Mouse (Mus musculus) intestine, embryonic 15.5 days (tissue): ENCODE results near the gene Sftpa1. TPM values are rescaled to one million over a fixed set of nuclear protein-coding genes. Genes with fewer than 3 reads are reported as not detected.

ENCODE experiments used
- ATAC-seq: fragments of 200-750 bp; cut with Nextera tagmentation; 2 replicates; pipeline ENCODE4 v1.8.0; 2017; ENCODE audit warnings: moderate TSS enrichment, moderate library complexity
- H3K27ac ChIP-seq: fragments of 300-500 bp; sonication (generic); 2 replicates; pipeline ENCODE4 v1.5.1; 2015; ENCODE audit warnings: mild to moderate bottlenecking, inconsistent platforms
- H3K27me3 ChIP-seq: fragments of 300-500 bp; sonication (generic); replicated peaks from 2 replicates; pipeline ENCODE4 v1.6.1; 2015; ENCODE audit warnings: inconsistent platforms
- H3K36me3 ChIP-seq: fragments of 300-500 bp; sonication (generic); 2 replicates; pipeline ENCODE4 v1.6.1; 2015; ENCODE audit warnings: inconsistent platforms
- H3K4me1 ChIP-seq: fragments of 300-500 bp; sonication (generic); replicated peaks from 2 replicates; pipeline ENCODE4 v1.6.1; 2015; ENCODE audit warnings: inconsistent platforms
- H3K4me2 ChIP-seq: fragments of 300-500 bp; sonication (generic); replicated peaks from 2 replicates; pipeline ENCODE4 v1.6.1; 2015; ENCODE audit warnings: mild to moderate bottlenecking, inconsistent platforms
- H3K4me3 ChIP-seq: fragments of 300-500 bp; sonication (generic); replicated peaks from 2 replicates; pipeline ENCODE4 v1.5.1; 2015; ENCODE audit warnings: inconsistent platforms
- H3K9ac ChIP-seq: fragments of 300-500 bp; sonication (generic); 2 replicates; pipeline ENCODE4 v1.6.1; 2015; ENCODE audit warnings: inconsistent platforms
- H3K9me3 ChIP-seq: fragments of 300-500 bp; sonication (generic); 2 replicates; pipeline ENCODE4 v1.6.1; 2016; ENCODE audit warnings: inconsistent platforms
- WGBS: fragments of 180-500 bp; shearing (Covaris S2); methylation state at CpG from one replicate; pipeline ENCODE4 v1.1.7; 2015; 5-methylcytosine and 5-hydroxymethylcytosine counted together
- polyA plus RNA-seq: library from polyadenylated mRNA; unstranded; fragments of >200 nt; fragmentation: Nextera tagmentation; extraction: Ambion mirVana; gene quantifications from 2 replicates; pipeline ENCODE4 v1.2.1, GENCODE M21; 2015

Sftpa1 gene
- polyA plus RNA-seq = 0.06 TPM in 1 of 2 replicates, not detected in the other

GRCm38 (mm10) chr14:41131540-41131939, at the start of gene Sftpa1:
Gene Sftpa1, plus strand, starts transcription at chr14:41131782.
- ATAC-seq = no peak
- H3K27ac ChIP-seq = no peak within 1 kb of the TSS

GRCm38 (mm10) chr14:41082408-41082807, 49.2 kb upstream of the Sftpa1 start:
- WGBS = 90% methylated on average over 2 of the region's 2 CpGs

More at GRCm38 (mm10) chr14:41131540-41131939, at the start of gene Sftpa1:
- WGBS = 71% methylated on average over 7 of the region's 7 CpGs
- Histone ChIP-seq H3K36me3 (no peaks in the 10 kb centered on the region), H3K4me2 (no peak within 1 kb of the TSS), H3K9ac (no peak within 1 kb of the TSS), H3K4me3 (no peak within 1 kb of the TSS), H3K4me1 (no peaks in the 10 kb centered on the region), H3K27me3 (no peaks in the 10 kb centered on the region), H3K9me3 (no peaks in the 10 kb centered on the region)

DNA sequence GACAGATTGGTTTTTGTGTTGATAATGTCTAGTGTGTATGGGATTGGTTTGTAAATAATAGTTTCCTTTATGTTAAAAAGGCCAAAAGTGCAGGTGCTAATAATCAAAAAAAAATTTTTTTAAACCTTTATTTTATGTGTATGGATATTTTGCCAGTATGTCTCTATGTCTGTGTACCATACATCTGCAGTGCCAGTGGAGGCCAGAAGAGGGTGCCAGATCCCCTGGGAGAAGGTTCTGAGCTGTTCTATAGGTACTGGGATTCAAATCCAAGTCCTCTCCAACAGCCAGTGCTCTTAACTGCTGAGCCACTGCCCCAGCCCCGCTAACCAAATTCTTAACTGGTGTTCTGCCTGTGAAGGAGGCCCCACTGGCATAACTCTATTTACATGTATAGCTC, 44.1 kb upstream of the Sftpa1 start:
- ATAC-seq = no peak
- 92% methylated on average over 1 of the region's 1 CpGs for WGBS
- no peak overlapping the region for H3K27ac ChIP-seq

More at GRCm38 (mm10) chr14:41082408-41082807, 49.2 kb upstream of the Sftpa1 start:
- Histone ChIP-seq H3K4me2 (no peak overlapping the region), H3K9ac (no peak overlapping the region), H3K27me3 (no peaks in the 10 kb centered on the region), H3K27ac (no peak overlapping the region), H3K36me3 (no peaks in the 10 kb centered on the region), H3K4me3 (no peak overlapping the region), H3K4me1 (no peaks in the 10 kb centered on the region), H3K9me3 (no peaks in the 10 kb centered on the region)
- ATAC-seq = no peak

DNA sequence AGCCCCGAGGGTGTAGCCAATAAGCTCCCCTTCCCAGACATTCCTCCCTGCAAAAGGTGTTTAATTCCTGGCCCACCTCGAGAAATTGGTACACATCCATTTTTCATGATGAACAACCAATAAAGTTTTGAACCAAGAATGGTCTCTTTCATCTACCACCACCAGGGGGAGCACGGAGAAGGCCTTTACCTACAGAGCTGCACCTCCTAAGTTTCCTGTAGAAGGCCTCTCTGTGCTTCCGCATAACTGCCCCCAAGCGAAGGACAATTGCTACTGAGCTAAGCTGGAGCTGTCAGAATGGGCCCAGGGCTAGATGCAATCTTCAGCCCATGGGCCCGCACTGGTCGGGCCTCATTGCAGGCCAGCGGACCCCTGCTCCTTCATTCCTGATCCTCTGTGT, 40.8 kb upstream of the Sftpa1 start:
- WGBS = 52% methylated on average over 8 of the region's 8 CpGs
- Histone ChIP-seq H3K4me3 (no peak overlapping the region), H3K4me1 (no peaks in the 10 kb centered on the region), H3K36me3 (no peaks in the 10 kb centered on the region), H3K9me3 (no peaks in the 10 kb centered on the region), H3K27me3 (no peaks in the 10 kb centered on the region), H3K27ac (no peak overlapping the region), H3K4me2 (no peak overlapping the region), H3K9ac (no peak overlapping the region)
- ATAC-seq = no peak

More for the DNA sequence above, 44.1 kb upstream of the Sftpa1 start:
- no peak overlapping the region for H3K9ac ChIP-seq
- no peaks in the 10 kb centered on the region for H3K9me3 ChIP-seq
- no peaks in the 10 kb centered on the region for H3K36me3 ChIP-seq
- H3K4me3 ChIP-seq = no peak overlapping the region
- no peaks in the 10 kb centered on the region for H3K27me3 ChIP-seq
- H3K4me1 ChIP-seq = no peaks in the 10 kb centered on the region
- H3K4me2 ChIP-seq = no peak overlapping the region

DNA sequence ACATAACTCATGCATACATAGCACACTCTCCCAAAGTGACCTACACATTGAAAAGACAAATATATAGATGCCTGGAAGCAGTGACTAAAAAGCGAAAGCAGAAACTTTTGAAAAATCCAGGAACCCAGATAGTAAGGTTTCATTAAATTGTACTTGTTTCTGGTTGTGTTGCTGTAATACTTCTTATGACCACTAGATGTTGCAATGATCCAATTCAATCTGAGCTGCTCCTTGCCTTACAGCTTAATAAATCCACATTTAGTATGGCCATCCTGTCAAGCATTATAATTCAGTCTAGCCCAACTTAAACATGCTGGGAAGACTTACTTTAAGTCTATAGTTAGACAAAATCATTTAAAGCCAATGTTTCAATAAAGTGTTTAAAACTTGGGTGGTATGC, 37.5 kb upstream of the Sftpa1 start:
- H3K27me3 ChIP-seq = no peaks in the 10 kb centered on the region
- no peak overlapping the region for H3K9ac ChIP-seq
- H3K9me3 ChIP-seq = no peaks in the 10 kb centered on the region
- no peak for ATAC-seq
- H3K4me3 ChIP-seq = no peak overlapping the region
- no peaks in the 10 kb centered on the region for H3K4me1 ChIP-seq
- WGBS = 63% methylated on average over 1 of the region's 1 CpGs
- no peaks in the 10 kb centered on the region for H3K36me3 ChIP-seq
- H3K4me2 ChIP-seq = no peak overlapping the region
- no peak overlapping the region for H3K27ac ChIP-seq

DNA sequence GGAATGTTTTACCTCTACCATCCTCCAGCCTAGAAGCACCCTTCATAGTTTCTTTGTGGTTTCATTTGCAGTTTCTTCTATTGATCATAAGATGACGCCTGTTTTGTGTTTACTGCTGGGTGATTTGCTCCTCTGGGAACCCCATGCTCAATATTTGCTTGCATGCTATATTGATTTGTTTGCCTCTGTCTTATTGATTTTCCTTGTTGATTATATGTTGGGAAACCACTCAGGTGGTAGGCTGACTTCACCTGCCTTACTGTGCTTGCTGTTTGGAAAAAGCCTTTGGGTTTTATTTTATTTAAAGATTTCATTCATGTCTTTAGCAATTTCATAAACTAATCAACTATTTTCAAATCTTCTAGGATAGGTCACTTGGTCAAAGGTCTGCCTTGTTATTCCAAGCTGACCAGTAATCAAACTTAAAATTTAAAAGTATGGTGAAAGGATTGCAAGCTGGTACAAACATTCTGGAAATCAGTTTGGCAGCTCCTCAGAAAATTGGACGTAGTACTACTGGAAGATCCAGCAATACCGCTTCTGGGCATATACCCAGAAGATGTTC, 35.2 kb upstream of the Sftpa1 start:
- H3K36me3 ChIP-seq = no peaks in the 10 kb centered on the region
- no peaks in the 10 kb centered on the region for H3K27me3 ChIP-seq
- H3K4me2 ChIP-seq = no peak overlapping the region
- no peak overlapping the region for H3K27ac ChIP-seq
- no peak overlapping the region for H3K9ac ChIP-seq
- no peaks in the 10 kb centered on the region for H3K4me1 ChIP-seq
- no peak for ATAC-seq
- 78% methylated on average over 3 of the region's 3 CpGs for WGBS
- no peak overlapping the region for H3K4me3 ChIP-seq
- H3K9me3 ChIP-seq = no peaks in the 10 kb centered on the region

- Histone ChIP-seq H3K36me3 (no peaks in the 10 kb centered on the region), H3K27me3 (no peaks in the 10 kb centered on the region), H3K4me3 (no peak overlapping the region), H3K9ac (no peak overlapping the region), H3K9me3 (no peaks in the 10 kb centered on the region), H3K27ac (no peak overlapping the region), H3K4me1 (no peaks in the 10 kb centered on the region), H3K4me2 (no peak overlapping the region)
- no peak for ATAC-seq
- whole genome bisulfite sequencing = 78% methylated on average over 1 of the region's 1 CpGs
Observed at GRCm38 (mm10) chr14:41098726-41099125, 32.9 kb upstream of the Sftpa1 start.

DNA sequence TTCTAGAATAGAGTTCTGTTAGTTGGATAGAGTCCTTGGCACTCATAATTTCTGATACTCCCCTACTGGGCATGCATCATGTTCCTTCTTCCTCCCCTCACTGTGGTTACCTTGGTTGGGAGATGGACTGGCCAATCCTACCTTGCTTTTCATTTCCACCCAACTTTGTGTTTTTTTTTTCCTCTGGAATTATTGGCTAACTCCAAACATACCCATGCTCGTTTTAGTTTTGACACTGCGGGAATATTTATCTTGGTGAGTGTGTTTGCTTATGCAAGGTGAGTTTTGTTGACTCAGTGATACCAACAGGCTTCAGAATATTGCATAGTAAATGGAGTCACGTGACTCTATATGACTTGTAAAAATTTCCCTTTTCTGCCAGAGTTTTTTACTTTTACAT, 30.9 kb upstream of the Sftpa1 start:
- ATAC-seq = no peak
- WGBS = 57% methylated on average over 3 of the region's 3 CpGs

GRCm38 (mm10) chr14:41101242-41101641, 30.3 kb upstream of the Sftpa1 start:
- H3K4me1 ChIP-seq = no peaks in the 10 kb centered on the region
- no peak overlapping the region for H3K4me2 ChIP-seq
- WGBS = 76% methylated on average over 5 of the region's 5 CpGs
- no peaks in the 10 kb centered on the region for H3K27me3 ChIP-seq
- no peak overlapping the region for H3K27ac ChIP-seq
- H3K9ac ChIP-seq = no peak overlapping the region
- H3K36me3 ChIP-seq = no peaks in the 10 kb centered on the region
- H3K9me3 ChIP-seq = no peaks in the 10 kb centered on the region
- ATAC-seq = no peak
- no peak overlapping the region for H3K4me3 ChIP-seq

More for the DNA sequence above, 30.9 kb upstream of the Sftpa1 start:
- no peak overlapping the region for H3K9ac ChIP-seq
- no peaks in the 10 kb centered on the region for H3K9me3 ChIP-seq
- no peaks in the 10 kb centered on the region for H3K4me1 ChIP-seq
- H3K4me2 ChIP-seq = no peak overlapping the region
- no peak overlapping the region for H3K27ac ChIP-seq
- no peak overlapping the region for H3K4me3 ChIP-seq
- no peaks in the 10 kb centered on the region for H3K27me3 ChIP-seq
- H3K36me3 ChIP-seq = no peaks in the 10 kb centered on the region

GRCm38 (mm10) chr14:41102269-41102668, 29.3 kb upstream of the Sftpa1 start:
- ATAC-seq = no peak

GRCm38 (mm10) chr14:41104853-41105444, 26.6 kb upstream of the Sftpa1 start, which contains the start of gene Mat1a:
Gene Mat1a, plus strand, starts transcription at chr14:41105035.
- H3K27ac ChIP-seq = no peak within 1 kb of the TSS
- H3K27me3 ChIP-seq = no peaks in the 10 kb centered on the region
- WGBS = 64% methylated on average over 10 of the region's 10 CpGs
- H3K4me1 ChIP-seq = no peaks in the 10 kb centered on the region
- H3K9me3 ChIP-seq = no peaks in the 10 kb centered on the region
- no peaks in the 10 kb centered on the region for H3K36me3 ChIP-seq
- no peak within 1 kb of the TSS for H3K4me2 ChIP-seq
- no peak within 1 kb of the TSS for H3K9ac ChIP-seq
- peak; percentile 77 for ATAC-seq
- no peak within 1 kb of the TSS for H3K4me3 ChIP-seq

More at GRCm38 (mm10) chr14:41102269-41102668, 29.3 kb upstream of the Sftpa1 start:
- no peaks in the 10 kb centered on the region for H3K27me3 ChIP-seq
- no peak overlapping the region for H3K4me3 ChIP-seq
- H3K9ac ChIP-seq = no peak overlapping the region
- H3K9me3 ChIP-seq = no peaks in the 10 kb centered on the region
- H3K36me3 ChIP-seq = no peaks in the 10 kb centered on the region
- no peaks in the 10 kb centered on the region for H3K4me1 ChIP-seq
- H3K27ac ChIP-seq = no peak overlapping the region
- no peak overlapping the region for H3K4me2 ChIP-seq
- 62% methylated on average over 2 of the region's 2 CpGs for WGBS

GRCm38 (mm10) chr14:41111031-41111668, 20.4 kb upstream of the Sftpa1 start:
- no peaks in the 10 kb centered on the region for H3K27me3 ChIP-seq
- no peaks in the 10 kb centered on the region for H3K36me3 ChIP-seq
- H3K4me1 ChIP-seq = no peaks in the 10 kb centered on the region
- no peak for ATAC-seq
- no peak overlapping the region for H3K27ac ChIP-seq
- H3K4me2 ChIP-seq = no peak overlapping the region
- no peak overlapping the region for H3K4me3 ChIP-seq
- H3K9me3 ChIP-seq = no peaks in the 10 kb centered on the region
- H3K9ac ChIP-seq = no peak overlapping the region
- WGBS = 83% methylated on average over 7 of the region's 7 CpGs
